Mouse (Mus musculus): ENCODE data around the gene Lamtor3.
"Not testable (repeated sequence)": the region's sequence is repeated elsewhere in the genome, so short reads cannot be mapped to it uniquely, and the experiment has no call there.

Gene Lamtor3

DNA sequence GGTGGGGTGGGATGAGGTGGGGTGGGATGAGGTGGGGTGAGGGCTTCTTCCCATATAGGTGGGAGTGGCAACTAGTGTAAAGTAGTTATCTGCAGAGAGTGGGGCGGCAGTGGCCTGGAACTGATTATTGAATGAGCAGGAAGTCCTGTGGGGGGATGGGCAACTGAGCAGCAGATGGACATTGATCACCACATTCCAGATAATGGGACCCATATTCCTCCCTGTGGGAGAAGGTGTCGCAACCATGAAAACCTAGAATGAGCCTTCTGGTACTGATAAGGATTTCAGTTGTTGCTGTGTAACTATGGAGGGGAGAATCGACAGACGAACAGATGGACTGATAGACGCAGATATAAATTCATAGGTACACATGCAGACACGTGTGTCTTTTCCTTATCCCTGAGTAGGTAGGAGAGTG, 25.4 kb downstream of the Lamtor3 start:
- Histone ChIP-seq H3K36me3 (ENCODE audit: control insufficient read depth, insufficient read depth, low read length, poor library complexity, severe bottlenecking) (peaks cover 13% of the 10 kb centered on the region), H3K27me3 (ENCODE audit: control insufficient read depth, insufficient read depth, low read length, poor library complexity, severe bottlenecking) (no peaks in the 10 kb centered on the region)
- no peak for DNase-seq (ENCODE audit: low read depth, low spot score)

- Histone ChIP-seq H3K36me3 (ENCODE audit: control insufficient read depth, insufficient read depth, low read length, poor library complexity, severe bottlenecking) (peaks cover 10% of the 10 kb centered on the region), H3K27me3 (ENCODE audit: control insufficient read depth, insufficient read depth, low read length, poor library complexity, severe bottlenecking) (no peaks in the 10 kb centered on the region)
- no peak for DNase-seq (ENCODE audit: low read depth, low spot score)
These were observed 28.5 kb downstream of the Lamtor3 start for GRCm38 (mm10) chr3:137946827-137947226.

GRCm38 (mm10) chr3:137947525-137947924, 29.2 kb downstream of the Lamtor3 start:
- Histone ChIP-seq H3K27me3 (ENCODE audit: control insufficient read depth, insufficient read depth, low read length, poor library complexity, severe bottlenecking) (no peaks in the 10 kb centered on the region), H3K36me3 (ENCODE audit: control insufficient read depth, insufficient read depth, low read length, poor library complexity, severe bottlenecking) (peaks cover 5% of the 10 kb centered on the region)
- peak; percentile 78 for DNase-seq (ENCODE audit: low read depth, low spot score)

GRCm38 (mm10) chr3:137950191-137950885, 32.0 kb downstream of the Lamtor3 start:
- Histone ChIP-seq H3K27me3 (ENCODE audit: control insufficient read depth, insufficient read depth, low read length, poor library complexity, severe bottlenecking) (no peaks in the 10 kb centered on the region), H3K36me3 (ENCODE audit: control insufficient read depth, insufficient read depth, low read length, poor library complexity, severe bottlenecking) (peaks cover 2% of the 10 kb centered on the region)
- DNase-seq (ENCODE audit: low read depth, low spot score), result peak; percentile 57

- not testable (repeated sequence) for DNase-seq (ENCODE audit: low read depth, low spot score); H3K36me3 ChIP-seq (ENCODE audit: control insufficient read depth, insufficient read depth, low read length, poor library complexity, severe bottlenecking); H3K27me3 ChIP-seq (ENCODE audit: control insufficient read depth, insufficient read depth, low read length, poor library complexity, severe bottlenecking)
These were observed 33.0 kb downstream of the Lamtor3 start for GRCm38 (mm10) chr3:137951302-137951701.

DNA sequence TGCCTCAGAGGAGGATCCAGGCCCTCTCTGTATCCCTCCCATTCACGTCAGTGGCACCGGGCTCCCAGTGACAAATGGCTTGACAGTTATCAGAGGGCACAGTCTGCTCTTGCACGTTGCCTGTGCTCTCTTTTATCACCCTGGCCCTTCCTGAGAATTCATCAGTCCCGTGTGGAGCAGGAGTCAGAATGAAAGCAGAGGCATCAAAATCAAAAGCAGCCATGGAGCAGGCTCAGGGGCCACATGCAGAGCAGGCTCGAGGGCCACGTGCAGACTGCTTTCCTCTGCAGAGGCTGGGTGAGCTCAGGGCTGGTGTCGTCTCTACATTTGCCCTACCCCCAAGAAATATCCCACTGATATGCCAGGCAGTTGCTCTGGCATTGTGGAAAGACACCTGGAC, 33.5 kb downstream of the Lamtor3 start:
- Histone ChIP-seq H3K27me3 (ENCODE audit: control insufficient read depth, insufficient read depth, low read length, poor library complexity, severe bottlenecking) (no peaks in the 10 kb centered on the region), H3K36me3 (ENCODE audit: control insufficient read depth, insufficient read depth, low read length, poor library complexity, severe bottlenecking) (peaks cover 2% of the 10 kb centered on the region)
- DNase-seq (ENCODE audit: low read depth, low spot score), result no peak

GRCm38 (mm10) chr3:137952225-137952913, 34.1 kb downstream of the Lamtor3 start:
- DNase-seq (ENCODE audit: low read depth, low spot score), result peak; percentile 61
- H3K27me3 ChIP-seq (ENCODE audit: control insufficient read depth, insufficient read depth, low read length, poor library complexity, severe bottlenecking), result no peaks in the 10 kb centered on the region
- peaks cover 2% of the 10 kb centered on the region for H3K36me3 ChIP-seq (ENCODE audit: control insufficient read depth, insufficient read depth, low read length, poor library complexity, severe bottlenecking)

GRCm38 (mm10) chr3:137952914-137953880, 34.9 kb downstream of the Lamtor3 start:
- DNase-seq (ENCODE audit: low read depth, low spot score), result peak; percentile 83
- no peaks in the 10 kb centered on the region for H3K27me3 ChIP-seq (ENCODE audit: control insufficient read depth, insufficient read depth, low read length, poor library complexity, severe bottlenecking)
- H3K36me3 ChIP-seq (ENCODE audit: control insufficient read depth, insufficient read depth, low read length, poor library complexity, severe bottlenecking), result peaks cover 2% of the 10 kb centered on the region

DNA sequence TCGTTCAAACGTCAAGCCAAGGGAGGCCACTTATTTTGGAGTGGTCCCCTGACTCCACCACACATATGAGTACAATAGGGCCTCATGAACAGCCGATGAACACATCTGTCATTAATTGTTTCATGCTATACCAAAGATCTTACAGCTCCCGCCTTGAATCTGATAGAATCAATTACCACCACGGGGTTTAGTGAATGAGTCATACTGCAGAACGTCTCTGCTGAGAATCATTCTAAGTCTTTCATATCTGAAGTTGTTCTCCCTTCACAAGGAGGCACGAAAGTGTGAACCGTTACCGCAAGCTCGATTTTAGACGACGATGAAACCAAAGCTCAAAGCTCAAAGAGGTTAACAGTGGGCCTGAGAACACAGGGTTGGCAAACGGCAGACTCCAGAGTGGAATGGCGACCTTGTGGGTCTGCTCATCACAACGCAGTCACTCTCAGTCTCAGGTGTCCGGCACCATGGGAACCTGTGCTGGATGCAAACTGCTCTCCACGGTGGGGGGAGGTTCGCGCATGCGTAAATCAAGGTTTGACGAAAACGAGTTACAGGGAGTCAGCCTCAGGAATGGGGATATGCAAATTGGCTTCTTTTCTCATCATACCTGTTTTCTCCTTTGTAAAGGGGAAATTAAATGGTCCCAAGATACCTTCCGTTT, 36.1 kb downstream of the Lamtor3 start:
- Histone ChIP-seq H3K36me3 (ENCODE audit: control insufficient read depth, insufficient read depth, low read length, poor library complexity, severe bottlenecking) (peaks cover under 1% of the 10 kb centered on the region), H3K27me3 (ENCODE audit: control insufficient read depth, insufficient read depth, low read length, poor library complexity, severe bottlenecking) (no peaks in the 10 kb centered on the region)
- DNase-seq (ENCODE audit: low read depth, low spot score), result peak; percentile 40

- DNase-seq (ENCODE audit: low read depth, low spot score), result peak; percentile 54
- peaks cover 3% of the 10 kb centered on the region; the same call in 1 of the 2 replicates for H3K36me3 ChIP-seq (ENCODE audit: control insufficient read depth, insufficient read depth, low read length, poor library complexity, severe bottlenecking)
- no peaks in the 10 kb centered on the region for H3K27me3 ChIP-seq (ENCODE audit: control insufficient read depth, insufficient read depth, low read length, poor library complexity, severe bottlenecking)
These were observed 37.3 kb downstream of the Lamtor3 start for GRCm38 (mm10) chr3:137955560-137956081.

DNA sequence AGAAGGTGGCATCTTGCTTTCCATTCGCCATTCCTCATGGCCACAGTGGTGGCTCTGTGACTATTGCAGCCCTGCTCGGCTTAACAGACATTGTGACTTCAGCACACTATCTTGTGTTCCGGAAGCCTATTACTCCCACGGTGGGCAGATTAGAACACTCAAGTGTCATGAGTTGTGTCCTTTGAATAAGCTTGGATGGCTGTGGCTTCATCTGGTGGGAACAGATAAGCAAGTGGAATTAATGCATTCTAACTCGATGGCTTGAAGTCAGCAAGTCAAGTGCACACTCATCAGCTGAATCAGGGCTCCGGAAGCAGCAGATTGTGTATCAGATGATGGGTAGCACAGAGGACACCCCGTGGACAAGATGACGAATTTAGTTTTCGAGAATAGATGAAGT, 39.6 kb downstream of the Lamtor3 start:
- H3K36me3 ChIP-seq (ENCODE audit: control insufficient read depth, insufficient read depth, low read length, poor library complexity, severe bottlenecking), result peaks cover 6% of the 10 kb centered on the region; the same call in 1 of the 2 replicates
- no peak for DNase-seq (ENCODE audit: low read depth, low spot score)
- H3K27me3 ChIP-seq (ENCODE audit: control insufficient read depth, insufficient read depth, low read length, poor library complexity, severe bottlenecking), result no peaks in the 10 kb centered on the region

GRCm38 (mm10) chr3:137958352-137958751, 40.0 kb downstream of the Lamtor3 start:
- no peaks in the 10 kb centered on the region for H3K27me3 ChIP-seq (ENCODE audit: control insufficient read depth, insufficient read depth, low read length, poor library complexity, severe bottlenecking)

GRCm38 (mm10) chr3:137959456-137959855, 41.1 kb downstream of the Lamtor3 start:
- DNase-seq (ENCODE audit: low read depth, low spot score), result no peak
- Histone ChIP-seq H3K27me3 (ENCODE audit: control insufficient read depth, insufficient read depth, low read length, poor library complexity, severe bottlenecking) (no peaks in the 10 kb centered on the region), H3K36me3 (ENCODE audit: control insufficient read depth, insufficient read depth, low read length, poor library complexity, severe bottlenecking) (peaks cover 9% of the 10 kb centered on the region; the same call in 1 of the 2 replicates)

More at GRCm38 (mm10) chr3:137958352-137958751, 40.0 kb downstream of the Lamtor3 start:
- DNase-seq (ENCODE audit: low read depth, low spot score), result no peak
- H3K36me3 ChIP-seq (ENCODE audit: control insufficient read depth, insufficient read depth, low read length, poor library complexity, severe bottlenecking), result peaks cover 6% of the 10 kb centered on the region; the same call in 1 of the 2 replicates

Measured in splenic B cell, adult 2 months (primary cell).